ENCODE assay signal across 8 mouse cellular contexts in the genomic region with DNA sequence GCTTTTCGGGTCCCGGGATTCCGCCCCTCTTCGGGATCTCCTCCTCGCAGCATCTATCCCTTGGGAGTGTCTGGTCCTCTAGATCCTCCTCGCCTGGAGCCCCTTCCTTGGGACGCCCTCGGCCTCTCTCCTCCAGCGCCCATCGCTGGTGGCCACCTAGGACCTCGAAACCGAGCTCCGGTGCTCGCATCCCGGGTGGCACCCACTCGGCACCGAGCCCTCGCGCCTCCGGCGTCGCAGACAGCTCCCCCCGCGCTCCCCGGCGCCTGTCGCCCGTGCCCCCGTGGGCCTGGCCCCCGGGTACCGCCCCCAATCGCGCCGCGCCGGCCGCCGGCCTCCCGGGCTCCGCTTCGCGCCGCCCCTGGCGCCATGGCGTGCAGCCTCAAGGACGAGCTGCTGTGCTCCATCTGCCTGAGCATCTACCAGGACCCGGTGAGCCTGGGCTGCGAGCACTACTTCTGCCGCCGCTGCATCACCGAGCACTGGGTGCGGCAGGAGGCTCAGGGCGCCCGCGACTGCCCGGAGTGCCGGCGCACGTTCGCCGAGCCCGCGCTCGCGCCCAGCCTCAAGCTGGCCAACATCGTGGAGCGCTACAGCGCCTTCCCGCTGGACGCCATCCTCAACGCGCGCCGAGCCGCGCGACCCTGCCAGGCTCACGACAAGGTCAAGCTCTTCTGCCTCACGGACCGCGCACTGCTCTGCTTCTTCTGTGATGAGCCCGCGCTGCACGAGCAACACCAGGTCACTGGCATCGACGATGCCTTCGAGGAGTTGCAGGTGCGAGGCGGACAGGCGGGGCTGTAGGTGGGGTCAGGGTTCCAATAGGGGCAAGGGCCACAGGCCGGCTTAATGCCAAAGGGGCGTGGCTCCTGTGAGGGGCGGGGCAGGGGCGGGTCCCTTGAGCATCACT. TPM values are rescaled to one million over a fixed set of nuclear protein-coding genes. Genes with fewer than 3 reads are reported as not detected.
A peak's percentile ranks its signal among the peaks of the same experiment; 100 is the strongest.
DNase-seq lines count a peak whose midpoint lies in the region; ATAC-seq lines count a peak whose summit lies in the region.

No protein-coding gene starts in this region.

- peaks cover 21% of the 10 kb centered on the region for H3K4me1 ChIP-seq in intestine, embryonic 15.5 days (replicated peaks)
- H3K4me1 ChIP-seq in liver, embryonic 11.5 days (replicated peaks; ENCODE audit: control insufficient read depth, insufficient read depth, low read length) = peaks cover 10% of the 10 kb centered on the region
- H3K4me1 ChIP-seq in stomach, embryonic 15.5 days = peaks cover 10% of the 10 kb centered on the region; the same call in 1 of the 2 replicates

- ATAC-seq in intestine, embryonic 15.5 days = peak; percentile 70
- peak; percentile 50 for ATAC-seq in liver, embryonic 11.5 days (replicated peaks; ENCODE audit: low FRiP score)
- ATAC-seq in monocyte, adult 5-6 weeks (replicated peaks; ENCODE audit: insufficient number of reproducible peaks, low FRiP score, low TSS enrichment, poor library complexity, severe bottlenecking) = peak; percentile 33; the same call in 1 of the 2 replicates
- ATAC-seq in stomach, embryonic 15.5 days (ENCODE audit: insufficient read depth, low FRiP score, low read depth) = peak; percentile 37

- H3K4me2 ChIP-seq in intestine, embryonic 15.5 days (replicated peaks) = peak overlapping the region; percentile 100
- peak overlapping the region; percentile 100 for H3K4me2 ChIP-seq in liver, embryonic 11.5 days
- H3K4me2 ChIP-seq in stomach, embryonic 15.5 days = peak overlapping the region; percentile 100

- no peaks in the 10 kb centered on the region for H3K27me3 ChIP-seq in intestine, embryonic 15.5 days (replicated peaks)
- peaks cover 48% of the 10 kb centered on the region for H3K27me3 ChIP-seq in liver, embryonic 11.5 days (replicated peaks; ENCODE audit: control insufficient read depth, insufficient read depth, low read length)
- H3K27me3 ChIP-seq in stomach, embryonic 15.5 days (replicated peaks) = 0 out of 2 replicates have a peak, but pooled peaks cover 2% of the 10 kb centered on the region

- no peaks in the 10 kb centered on the region for H3K9me3 ChIP-seq in intestine, embryonic 15.5 days
- H3K9me3 ChIP-seq in liver, embryonic 11.5 days (ENCODE audit: control insufficient read depth, low read length) = no peaks in the 10 kb centered on the region
- no peaks in the 10 kb centered on the region for H3K9me3 ChIP-seq in stomach, embryonic 15.5 days

- H3K27ac ChIP-seq in intestine, embryonic 15.5 days = peak overlapping the region; percentile 66
- no peak overlapping the region for H3K27ac ChIP-seq in liver, embryonic 11.5 days (ENCODE audit: low read depth, low read length)
- peak overlapping the region; percentile 49 for H3K27ac ChIP-seq in stomach, embryonic 15.5 days

- DNase-seq in left cerebral cortex, adult 18-20 months (ENCODE audit: low spot score in 2 of 2) = peak; percentile 31 to 66
- DNase-seq in left cerebral cortex, adult 11 months (ENCODE audit: low spot score) = no peak
- DNase-seq in cerebellum, adult 9-10 months = peak; percentile 68
- DNase-seq in gastrocnemius, postnatal 10 days = peak; percentile 52
- DNase-seq in liver, embryonic 11.5 days (ENCODE audit: low spot score) = peak; percentile 69

- H3K9ac ChIP-seq in intestine, embryonic 15.5 days = peak overlapping the region; percentile 66
- H3K9ac ChIP-seq in liver, embryonic 11.5 days (ENCODE audit: low read depth, low read length) = peak overlapping the region; percentile 55
- H3K9ac ChIP-seq in stomach, embryonic 15.5 days = peak overlapping the region; percentile 45

- H3K4me3 ChIP-seq in intestine, embryonic 15.5 days (replicated peaks) = peak overlapping the region; percentile 73
- H3K4me3 ChIP-seq in liver, embryonic 11.5 days (ENCODE audit: low read depth, low read length) = peak overlapping the region; percentile 69
- H3K4me3 ChIP-seq in stomach, embryonic 15.5 days (replicated peaks) = peak overlapping the region; percentile 72

- WGBS in intestine, embryonic 15.5 days = under 1% methylated on average over 87 of the region's 94 CpGs
- WGBS in liver, embryonic 11.5 days = 1% methylated on average over 93 of the region's 94 CpGs
- under 1% methylated on average over 94 of the region's 94 CpGs for WGBS in stomach, embryonic 15.5 days

- H3K36me3 ChIP-seq in intestine, embryonic 15.5 days = no peaks in the 10 kb centered on the region
- no peaks in the 10 kb centered on the region for H3K36me3 ChIP-seq in liver, embryonic 11.5 days (ENCODE audit: control insufficient read depth, insufficient read depth, low read length)
- no peaks in the 10 kb centered on the region for H3K36me3 ChIP-seq in stomach, embryonic 15.5 days

RNA-seq across cellular contexts. Expression of gene Trim62, which starts 0.7 kb away (rescaled TPM):
- total RNA-seq in left cerebral cortex, adult 18-20 months (2021) = 10 to 100 TPM; 17.8 to 19.1 TPM
- total RNA-seq in gastrocnemius, postnatal 10 days (2021) = 1 to 10 TPM; 1.7 to 2.3 TPM
- polyA plus RNA-seq in intestine, embryonic 15.5 days (2015; fragmentation: Nextera tagmentation; extraction: Ambion mirVana) = 3.5 and 3.8 TPM in 2 replicates
- 3.0 and 4.3 TPM in 2 replicates for polyA plus RNA-seq in liver, embryonic 11.5 days (2014; fragmentation: Nextera tagmentation; extraction: Ambion mirVana)
- total RNA-seq in monocyte, adult 5-6 weeks (2017) = 0.75 to 3.5 TPM (median 0.95 TPM) in 3 replicates
- 3.3 and 3.6 TPM in 2 replicates for polyA plus RNA-seq in stomach, embryonic 15.5 days (2015; fragmentation: Nextera tagmentation; extraction: Ambion mirVana)
